Mouse (Mus musculus) testis, postnatal 10 days (tissue): ENCODE measurements at regions not wholly inside any gene's neighbourhood (a gene's known extent, or its start where the extent isn't known, plus 50 kb on each side); places are given as distances from the start of the nearest gene placed in this dataset.

Source experiments
- DNase-seq: peaks from one replicate; pipeline ENCODE4 v3.0.0; 2021; ENCODE audit warnings: low spot score

DNA sequence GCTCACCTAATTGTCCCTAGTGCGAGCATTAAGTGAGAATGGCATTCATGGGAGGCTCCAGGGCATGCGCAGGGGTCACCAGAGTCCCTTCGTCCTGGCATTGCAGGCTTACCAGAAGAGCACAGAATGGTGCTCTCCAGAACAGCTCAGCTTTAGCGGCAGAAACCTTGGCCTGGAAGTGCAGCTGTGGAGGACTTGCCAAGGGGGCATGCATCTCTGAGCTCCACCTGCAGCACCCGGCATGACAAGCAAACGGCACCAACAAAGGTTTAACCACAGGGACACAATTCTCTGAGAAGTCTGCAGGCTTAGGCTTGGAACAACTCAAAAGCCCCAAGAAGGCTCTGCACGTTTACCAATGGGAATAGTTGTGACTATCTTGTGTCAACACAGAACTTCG, 128.4 kb downstream of the Rpap3 start:
- DNase-seq: no peak

DNA sequence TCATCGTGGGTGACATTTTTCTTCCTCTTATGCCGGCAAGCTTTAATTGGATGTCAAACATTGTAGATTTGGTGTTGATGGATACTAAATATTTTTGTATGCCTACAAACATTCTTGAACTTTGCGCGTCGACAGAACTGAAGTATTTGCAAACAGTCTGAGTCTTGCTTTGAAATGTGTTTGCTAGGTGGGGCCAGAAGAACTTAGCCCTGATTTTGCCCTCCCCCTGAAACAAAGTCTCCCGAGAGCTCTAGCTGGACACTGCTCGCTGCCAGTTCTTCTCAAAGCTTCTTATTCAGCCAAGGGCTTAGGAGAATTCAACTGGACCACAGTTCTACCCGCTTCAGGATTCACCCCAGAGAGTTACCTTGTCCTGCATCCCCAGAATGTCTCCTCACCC, 133.0 kb downstream of the Rpap3 start:
- no peak for DNase-seq

DNA sequence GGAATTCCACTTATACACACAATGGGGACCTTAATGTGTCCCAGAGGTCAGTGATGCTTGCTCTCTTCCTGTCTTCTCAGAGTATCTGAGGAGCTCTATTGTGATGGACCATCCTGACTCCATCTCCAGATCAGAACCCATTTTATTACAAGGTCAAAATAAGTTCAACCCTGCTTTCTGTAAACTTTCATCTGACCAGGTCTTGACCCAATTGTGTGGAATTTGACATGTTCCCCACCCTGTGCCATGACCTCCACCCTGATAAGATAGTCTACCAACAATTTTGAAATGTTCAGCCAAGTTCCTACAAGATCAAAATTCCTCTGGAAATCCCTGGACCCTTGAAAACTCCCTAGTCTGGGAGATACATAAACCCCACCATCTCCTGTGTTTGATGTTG, 133.7 kb downstream of the Rpap3 start:
- no peak for DNase-seq

DNA sequence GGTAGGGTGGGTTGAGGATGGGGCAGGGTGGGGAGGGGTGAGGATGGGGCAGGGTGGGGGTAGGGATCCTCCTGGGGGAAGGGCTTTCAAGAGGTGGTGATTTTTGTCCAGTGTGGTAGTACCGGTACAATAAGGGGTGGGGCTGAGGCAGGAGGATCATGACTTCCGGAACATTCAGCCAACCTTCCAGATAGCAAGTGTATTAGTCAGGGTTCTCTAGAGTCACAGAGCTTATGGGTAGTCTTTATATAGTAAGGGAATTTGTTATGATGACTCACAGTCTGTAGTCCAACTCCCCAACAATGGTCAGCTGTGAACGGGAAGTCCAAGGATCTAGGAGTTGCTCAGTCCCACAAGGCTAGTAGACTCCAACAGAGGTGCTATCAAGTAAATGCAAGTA, 145.5 kb downstream of the Rpap3 start:
- DNase-seq: no peak

DNA sequence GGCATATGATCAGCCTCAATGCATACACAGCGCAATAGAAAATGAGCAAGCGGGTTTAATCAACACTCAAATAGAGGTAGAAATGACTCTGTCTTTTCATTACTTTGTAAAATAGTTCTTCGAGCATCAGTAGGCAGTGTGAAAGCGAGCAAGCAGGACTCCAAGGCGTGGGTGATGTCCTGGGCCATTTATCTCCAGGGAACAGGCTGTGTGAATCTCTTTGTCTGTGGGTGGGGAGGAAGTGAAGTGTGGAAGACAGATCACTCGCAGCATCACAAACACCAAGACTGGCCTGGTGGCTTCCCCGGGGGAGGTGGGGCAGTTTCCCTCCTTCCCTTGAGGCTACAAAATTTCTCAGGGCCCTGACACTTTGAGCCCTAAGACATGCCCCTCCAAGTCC, 146.9 kb downstream of the Rpap3 start:
- DNase-seq: no peak

DNA sequence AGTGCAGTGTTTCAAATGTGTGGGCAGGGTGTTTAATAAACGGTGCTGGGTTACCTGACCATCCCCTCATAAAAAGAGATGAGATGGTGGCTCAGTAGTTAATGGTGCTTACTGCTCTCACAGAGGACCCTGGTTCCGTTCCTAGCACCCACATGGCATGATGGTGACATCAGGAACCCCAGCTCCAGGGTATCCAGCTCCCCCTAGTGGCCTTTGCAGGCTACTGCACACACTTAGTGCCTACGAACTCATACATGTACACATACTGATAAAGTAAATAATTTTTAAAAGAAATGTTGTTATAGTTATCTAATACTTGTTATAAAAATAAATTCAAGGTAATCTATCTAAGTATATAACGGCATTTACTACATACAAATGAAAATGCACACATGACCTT, 157.3 kb downstream of the Rpap3 start:
- DNase-seq: no peak

DNA sequence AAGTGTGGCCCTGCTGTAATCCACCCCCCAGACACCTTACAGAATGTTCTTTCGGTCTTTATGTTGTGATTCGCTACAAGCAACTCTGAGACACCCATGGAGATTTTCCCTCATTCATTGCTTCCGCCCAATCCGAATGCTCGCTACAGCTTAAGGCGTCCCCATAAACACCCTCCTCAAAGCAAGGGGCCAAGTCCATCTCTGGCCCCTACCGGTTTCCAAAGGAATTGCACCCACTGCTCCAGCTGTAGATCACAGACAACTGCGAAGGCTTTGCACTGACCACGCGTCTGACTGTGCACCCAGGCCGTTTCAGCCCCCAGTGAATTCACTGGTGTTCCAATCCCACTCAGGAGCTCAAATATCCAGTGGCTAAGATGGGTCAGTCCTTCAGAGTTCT, 160.6 kb downstream of the Rpap3 start:
- no peak for DNase-seq

DNA sequence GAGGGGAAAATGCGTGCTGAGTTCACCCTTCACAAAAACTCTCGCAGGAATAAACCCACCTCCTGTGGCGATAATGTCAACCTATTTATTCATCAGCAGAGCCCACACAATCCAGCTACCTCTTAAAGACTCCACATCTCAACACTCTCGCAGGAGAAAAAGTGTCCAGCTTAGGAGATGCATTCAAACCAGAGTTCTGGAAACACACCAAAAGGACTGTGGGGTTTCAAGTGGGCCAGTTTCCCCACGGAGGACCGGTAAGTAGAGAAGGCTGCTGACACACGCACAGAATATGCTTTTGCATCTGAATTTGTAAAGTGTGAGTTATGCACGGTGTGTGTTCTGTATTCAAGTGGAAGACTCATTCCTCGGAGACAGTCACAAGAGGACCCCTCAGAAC, 164.0 kb downstream of the Rpap3 start:
- no peak for DNase-seq

DNA sequence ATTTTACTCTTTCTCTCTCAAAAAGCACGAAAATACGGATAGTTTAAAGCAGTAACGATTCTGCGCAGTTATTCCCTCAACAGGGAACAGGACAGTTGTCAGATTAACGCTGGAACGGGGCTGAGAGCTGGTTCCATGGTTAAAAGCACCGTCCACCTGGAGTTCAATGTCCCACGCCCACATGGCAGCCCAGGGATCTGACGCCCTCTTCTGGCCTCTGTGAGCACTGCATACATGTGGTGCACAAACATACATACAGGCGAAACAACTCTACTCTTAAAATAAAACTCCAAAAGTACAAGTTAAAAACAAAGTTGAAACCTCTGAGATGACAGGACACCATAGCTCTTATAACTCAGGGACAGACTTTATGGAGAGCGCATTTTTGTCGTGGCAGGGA, 169.5 kb downstream of the Rpap3 start:
- no peak for DNase-seq

DNA sequence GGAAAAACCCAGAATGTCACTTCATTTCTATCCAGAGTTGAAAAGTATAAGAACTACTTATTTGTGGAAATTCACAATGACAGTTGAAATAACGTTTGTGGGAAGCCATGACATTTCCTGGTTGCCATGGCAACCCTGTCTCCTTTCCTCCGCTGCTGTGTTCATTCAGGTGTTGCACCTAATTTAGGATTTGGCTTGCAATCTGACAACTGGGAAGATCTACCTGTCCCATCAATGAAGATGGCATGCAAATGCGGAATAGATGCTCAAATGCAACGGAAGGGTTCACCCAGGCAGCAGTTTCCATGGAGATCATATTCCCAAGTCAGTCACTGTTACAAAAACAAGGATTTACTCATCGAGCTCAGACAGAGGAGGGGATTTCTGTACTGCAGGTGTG, 170.7 kb downstream of the Rpap3 start:
- DNase-seq: no peak

DNA sequence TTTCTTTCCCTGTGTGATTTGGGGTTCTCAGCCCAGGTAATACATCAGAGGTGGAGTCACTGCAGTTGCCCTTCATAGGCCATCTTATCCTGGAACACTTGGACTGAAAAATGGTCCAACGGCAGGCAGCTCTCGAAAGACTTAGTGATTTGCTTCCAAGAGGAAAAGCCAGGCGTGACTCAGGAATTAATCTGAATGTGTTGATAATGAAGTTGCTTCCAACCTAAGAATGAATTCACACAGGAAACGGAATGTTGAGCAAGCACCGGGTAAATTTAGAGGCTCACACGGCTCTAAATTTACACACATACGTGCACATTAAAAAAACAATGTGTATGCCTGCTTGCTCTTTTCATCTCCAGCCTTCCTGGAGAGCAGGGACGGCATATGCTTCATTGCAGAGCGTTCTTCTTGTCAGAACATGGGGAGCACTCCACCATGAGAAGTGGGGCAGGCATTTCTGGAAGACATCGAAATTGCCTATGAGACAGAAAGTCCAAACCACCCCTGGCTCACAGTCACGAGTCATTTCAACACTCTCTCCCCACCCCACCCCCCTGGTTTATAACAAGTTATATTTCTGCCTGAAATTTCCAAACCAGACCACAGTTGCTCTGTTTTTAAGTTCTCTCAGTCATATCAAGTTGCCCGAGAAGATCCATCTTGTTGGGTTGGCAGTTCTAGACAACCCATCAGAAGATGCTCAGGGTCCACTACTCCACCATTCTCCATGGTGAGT, 171.9 kb downstream of the Rpap3 start:
- DNase-seq: no peak

DNA sequence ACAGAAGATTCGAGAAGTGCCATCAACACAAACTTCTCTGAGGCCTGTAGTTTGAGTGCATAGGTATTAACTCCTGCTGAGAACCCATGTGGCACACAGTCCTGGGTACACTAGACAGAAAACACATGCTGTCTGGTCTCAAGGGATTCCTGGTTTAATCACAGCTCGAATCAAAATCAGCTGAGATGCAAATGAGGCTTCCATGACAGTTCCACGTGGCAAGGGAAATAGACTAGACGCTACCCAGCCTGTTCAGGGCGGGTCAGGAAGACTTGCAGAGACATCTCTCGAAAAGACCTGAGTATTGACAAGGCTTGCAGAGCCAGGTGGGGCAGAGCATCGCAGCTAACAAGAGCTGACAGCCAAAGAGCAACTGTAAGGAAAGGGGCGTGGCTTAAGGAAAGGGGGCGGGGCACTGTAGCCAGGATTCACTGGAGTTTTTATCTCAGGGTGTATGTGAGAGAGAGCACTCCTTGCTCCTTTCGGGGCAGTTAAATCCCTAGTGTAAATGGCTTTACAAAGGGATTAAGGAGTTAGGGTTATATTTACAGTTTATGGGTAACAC, 173.2 kb downstream of the Rpap3 start:
- DNase-seq: no peak

DNA sequence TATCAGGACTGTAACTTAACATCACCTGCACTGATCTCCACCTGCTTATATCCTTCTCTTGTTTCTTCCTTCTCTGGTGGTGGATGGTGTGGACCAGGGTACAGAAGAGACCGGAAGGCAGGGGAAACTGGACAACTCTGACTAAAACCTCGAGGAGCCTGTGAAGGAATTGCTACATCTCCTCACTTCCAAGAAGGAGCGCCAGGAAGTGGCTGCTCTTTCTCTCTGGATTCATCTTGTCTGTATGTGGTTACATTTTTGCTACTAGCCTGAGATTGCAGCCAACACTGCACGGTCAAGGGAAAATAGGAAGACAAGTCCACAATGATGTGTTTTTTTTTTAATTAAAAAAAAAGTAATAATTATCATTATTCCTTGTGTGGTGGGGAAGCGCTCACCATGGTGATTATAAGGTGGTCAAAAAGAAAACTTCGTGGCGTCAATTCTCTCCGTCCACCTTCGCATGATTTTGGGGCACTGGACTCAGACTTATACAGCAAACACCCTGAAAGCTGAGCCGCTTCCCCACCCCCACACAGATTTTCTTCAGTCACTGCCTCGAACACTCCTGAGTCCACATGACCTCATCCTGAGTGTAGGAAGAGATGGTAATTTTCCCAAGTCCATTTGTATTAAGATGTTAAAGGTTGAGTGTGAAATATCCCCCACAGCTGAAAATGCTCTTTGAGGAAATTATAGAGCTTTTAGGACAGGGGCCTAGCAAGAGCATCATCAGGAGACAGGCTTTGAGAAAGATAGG, 177.2 kb downstream of the Rpap3 start:
- DNase-seq: no peak

DNA sequence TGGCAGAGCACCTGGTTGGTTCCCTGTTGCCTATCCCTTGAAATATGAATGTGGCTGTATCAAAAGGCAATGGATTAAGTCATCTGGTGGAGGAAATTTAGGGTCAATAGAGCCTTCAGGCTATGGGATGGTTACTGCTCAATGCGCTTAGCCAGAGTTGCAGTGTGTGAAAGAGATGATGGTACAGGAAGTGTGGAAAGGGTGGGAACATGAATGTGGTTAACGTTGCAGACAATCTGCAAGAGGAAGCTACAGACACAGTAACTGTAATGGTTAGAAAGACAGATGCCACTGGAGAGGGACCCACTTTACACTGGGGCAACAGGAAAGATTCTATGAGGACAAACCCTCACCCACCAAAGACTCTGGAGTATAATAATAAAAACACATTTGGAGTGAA, 185.2 kb downstream of the Rpap3 start:
- DNase-seq: no peak

DNA sequence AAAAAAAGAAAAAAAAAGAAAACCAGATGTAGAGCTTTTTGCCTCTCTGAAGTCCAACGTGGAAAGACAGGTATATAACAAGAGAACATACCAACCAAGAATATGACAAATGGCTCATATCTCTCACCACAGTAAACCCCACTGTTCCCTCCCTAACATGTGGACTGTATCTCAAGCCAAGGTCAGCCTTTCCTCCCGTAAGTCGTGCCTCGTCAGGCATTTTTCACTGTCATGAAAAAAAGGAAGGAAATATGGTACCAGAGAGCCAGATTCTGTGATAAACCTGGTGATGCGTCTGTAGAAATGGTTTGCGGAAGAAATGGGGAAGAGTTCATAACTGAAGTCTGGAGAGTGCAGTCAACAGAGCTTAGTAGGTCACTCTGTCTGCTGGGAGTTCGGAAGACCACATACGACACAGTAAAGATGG, 185.7 kb downstream of the Rpap3 start:
- no peak for DNase-seq

DNA sequence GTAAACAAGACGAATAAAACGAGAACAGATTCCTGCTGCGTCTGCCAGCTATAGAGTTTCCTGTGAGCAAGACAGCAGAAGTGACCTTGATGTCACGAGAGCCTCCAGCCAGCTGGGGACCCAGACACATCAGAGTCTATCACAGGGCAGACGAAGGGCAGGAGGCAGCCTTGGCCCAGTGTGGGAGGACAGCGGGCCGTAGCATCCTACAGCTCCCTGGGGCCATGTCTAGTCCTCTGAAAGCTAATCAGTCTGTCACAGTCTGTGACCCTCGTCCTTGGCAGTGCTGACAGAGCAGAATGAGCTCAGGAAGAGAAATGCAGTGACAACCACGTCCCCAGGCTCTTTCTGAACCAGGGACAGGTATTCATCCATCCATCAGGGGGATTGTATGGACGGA, 187.7 kb downstream of the Rpap3 start:
- peak; percentile 45 for DNase-seq

DNA sequence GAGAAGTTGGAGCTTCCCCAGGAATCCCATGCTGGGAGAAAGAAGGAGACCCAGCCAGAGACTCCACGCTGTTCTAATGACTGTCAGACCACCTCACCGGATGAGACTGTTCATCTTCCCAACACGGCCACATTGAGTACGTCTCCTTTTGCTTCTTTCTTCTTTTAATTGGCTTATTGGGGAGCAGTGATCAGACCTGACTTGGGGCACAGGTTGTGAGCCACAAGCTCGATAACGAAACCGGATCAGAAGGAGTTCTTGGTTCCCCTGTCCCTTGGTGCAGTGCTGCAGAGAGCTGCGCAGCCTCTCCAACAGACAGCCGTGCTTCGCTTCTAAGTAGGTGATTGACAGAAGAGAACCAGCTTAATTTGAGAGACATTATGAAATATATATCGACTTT, 188.4 kb downstream of the Rpap3 start:
- DNase-seq: no peak

DNA sequence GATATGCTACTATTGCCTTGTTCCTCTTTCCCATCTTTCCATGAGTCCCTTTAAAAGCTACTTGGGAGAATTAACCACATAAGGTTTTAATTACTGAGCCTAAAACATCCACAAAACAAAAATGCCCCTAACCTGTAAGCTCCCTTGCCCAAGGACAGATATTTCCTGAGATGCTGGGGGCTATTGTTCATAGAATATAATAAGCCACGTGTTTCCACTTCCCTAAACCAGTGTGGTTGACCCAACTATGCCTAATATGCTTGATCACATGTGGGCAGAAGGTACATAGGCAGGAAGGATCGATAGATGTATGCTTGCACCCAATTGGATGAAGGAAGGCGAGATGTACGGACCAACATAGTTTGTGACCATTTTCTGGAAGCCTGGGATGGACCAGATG, 189.9 kb downstream of the Rpap3 start:
- no peak for DNase-seq

DNA sequence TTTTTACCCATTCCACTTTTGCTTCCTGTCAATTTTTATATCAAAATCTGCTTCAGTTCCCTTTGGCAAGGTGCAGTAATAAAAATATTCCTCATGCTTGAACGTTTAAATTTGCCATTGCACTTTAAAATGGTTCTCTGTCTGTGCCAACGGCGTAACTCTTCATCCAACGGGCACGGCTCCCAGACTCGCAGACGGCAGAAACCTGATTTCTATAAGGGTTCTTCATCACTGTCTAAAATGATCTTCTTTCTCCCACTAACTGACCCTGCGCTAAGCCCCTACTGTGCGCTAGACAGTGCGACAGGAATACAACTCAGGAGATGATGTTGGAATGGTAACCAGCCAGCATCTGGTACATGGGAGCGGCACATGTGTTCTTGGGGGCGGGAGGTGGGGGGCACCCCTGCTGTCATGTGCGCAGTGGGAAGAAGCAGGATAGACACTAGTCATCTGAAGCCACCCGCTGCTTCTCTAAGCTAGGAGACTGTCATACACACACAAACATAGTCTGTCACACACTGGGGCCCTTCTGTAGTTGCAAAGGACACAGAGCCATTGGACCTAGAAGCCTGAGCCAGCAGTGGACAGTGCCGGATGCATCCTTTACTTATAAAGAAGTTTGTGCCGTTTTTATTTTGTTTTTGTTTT, 197.8 kb downstream of the Rpap3 start:
- no peak for DNase-seq

DNA sequence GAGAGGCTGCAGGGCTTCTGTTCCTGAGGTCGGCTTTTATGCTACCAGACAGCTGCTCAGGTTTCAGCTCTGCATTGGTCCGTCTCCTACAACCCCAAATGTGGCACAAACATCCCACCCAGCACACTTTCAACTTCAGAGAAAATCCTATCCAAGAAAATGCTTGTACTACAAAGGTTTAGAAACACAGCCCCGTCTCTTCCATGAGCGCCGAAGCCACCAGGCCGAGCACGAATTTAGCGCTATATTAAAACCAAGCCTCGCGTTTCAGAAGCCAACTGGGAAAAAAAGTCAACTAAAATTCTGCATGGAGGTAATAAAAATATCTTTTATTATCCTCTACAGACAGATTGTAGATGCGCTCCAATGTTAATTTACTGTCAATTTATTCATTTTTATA, 198.4 kb downstream of the Rpap3 start:
- peak; percentile 17 for DNase-seq

DNA sequence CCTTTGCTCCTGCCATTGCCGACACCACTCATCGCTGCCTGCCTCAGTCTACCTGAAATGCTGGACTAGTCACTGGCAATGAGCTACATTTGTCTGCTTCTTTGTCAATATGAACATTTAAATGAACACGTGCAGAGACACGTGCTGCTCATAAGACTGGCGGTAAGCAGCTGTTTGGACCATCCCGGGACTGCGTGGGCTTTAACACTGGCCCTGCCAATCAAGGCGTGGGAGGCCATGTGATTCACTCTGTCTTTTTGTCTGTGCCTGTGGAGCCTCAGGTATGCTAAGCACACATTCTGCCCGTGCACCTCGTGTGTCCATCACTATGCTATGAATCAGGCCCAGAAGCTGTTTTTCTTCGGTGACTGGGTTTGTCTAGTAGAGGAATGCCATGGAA, 199.9 kb downstream of the Rpap3 start:
- DNase-seq: peak; percentile 25

DNA sequence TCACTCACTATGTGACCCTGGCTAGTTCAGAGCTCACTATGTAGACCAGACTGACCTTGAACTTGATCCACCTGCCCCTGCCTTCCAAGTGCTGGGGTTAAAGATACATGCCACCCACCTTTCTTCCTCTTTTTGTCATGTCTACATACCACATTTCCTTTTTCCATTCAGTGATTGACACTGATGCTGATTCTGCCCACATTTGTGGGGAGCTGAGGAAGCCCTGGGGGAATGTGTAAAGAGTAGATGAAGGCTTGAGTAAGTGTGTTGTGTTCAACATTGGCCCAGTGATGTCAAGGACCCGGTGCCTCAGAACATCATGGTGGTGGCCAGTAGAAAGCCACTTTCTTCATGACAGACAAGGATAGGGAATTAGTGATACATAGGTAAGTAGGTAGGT, 201.3 kb downstream of the Rpap3 start:
- peak; percentile 10 for DNase-seq

DNA sequence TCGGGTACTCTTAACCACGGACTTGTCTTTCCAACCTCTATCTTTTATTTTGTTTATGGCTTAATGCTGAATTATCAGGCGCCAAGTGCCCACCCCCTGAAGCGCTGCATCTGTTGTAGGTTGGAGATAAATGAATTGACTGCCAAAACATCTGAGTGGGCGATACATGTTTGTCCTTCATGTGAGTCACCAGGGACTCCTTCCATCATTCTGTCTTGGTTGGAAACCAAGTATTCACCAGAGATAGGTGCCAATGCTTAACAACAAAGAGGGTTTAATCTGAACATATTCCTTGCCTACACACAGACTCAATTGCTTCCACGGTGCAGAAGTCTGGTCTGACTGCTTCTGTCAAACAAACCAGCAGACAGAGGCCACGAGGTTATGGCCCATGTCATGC, 203.6 kb downstream of the Rpap3 start:
- peak; percentile 26 for DNase-seq
